Mouse (Mus musculus): Measurements from ENCODE around the gene Shank2. TPM values are rescaled to one million over a fixed set of nuclear protein-coding genes. Genes with fewer than 3 reads are reported as not detected.

Shank2 gene
- total RNA-seq, 2 experiments from 2014 or later = 148 to 167 TPM

DNA sequence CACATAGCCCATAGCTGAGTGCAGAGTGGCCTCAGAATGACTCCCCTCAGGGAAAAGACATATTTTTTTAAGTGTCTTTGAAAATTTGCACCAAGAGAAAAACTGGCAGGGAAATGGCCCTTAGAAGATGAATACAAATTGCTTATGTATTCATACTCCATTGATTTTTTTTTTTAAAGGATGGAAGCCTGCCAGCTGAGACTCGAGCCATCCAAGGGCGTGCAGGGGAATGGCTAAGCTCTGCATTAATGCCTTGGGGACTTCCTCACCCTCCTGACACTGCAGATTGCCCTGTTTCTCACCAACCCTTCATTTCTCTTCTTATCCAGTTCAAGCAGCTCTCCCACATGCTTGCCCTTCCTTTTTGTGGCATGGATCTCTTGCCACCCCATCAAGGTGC lies 85.5 kb downstream of the Shank2 start:
- no peak for DNase-seq (ENCODE audit: low spot score in 2 of 2)
- intact Hi-C loops (cut with DNase I) = no loop called here

DNA sequence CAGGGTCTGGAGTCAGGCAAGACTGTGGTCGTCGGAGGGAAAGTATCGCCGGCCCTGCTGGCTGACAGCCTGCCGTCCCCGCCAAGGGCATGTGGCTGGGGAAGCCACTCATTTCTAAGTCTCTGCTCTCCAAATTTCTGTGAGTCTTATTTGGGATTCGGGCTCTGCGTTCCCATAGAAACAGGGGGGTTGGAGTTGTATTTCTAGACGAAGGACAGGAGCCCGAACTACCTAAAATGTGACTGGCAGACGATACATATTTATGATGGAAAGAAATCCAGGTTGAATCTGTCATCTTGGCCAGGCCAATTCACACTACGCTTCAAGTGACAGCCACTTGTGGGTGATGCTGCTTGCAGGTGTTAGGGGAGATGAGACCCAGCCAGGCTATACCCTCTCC lies 92.4 kb downstream of the Shank2 start:
- peak; percentile 21 to 43 for DNase-seq (ENCODE audit: low spot score in 2 of 2)
- intact Hi-C loops (cut with DNase I) = no loop called here

DNA sequence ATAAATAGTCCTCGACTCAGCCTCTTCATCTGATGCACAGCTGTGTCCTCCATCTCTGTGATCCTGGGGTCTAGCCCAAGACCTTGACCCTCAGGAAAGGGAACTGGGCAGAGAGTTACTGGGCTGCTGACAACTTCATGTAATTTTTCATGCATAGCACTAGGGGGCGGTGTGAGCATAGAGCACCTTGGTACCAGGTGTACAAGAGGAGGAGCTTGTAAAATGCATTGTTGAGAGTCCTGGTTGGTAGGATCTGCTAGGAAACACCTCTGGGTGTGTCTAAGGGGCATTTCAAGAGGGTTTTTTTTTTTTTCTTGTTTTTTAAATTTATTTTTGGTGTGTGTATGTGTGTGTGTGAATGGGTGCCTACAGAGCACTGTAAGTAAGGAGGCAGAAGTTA lies 95.6 kb downstream of the Shank2 start:
- intact Hi-C loops (cut with DNase I) = loop anchor here (1.0 to 2.0 kb wide), 2 partner anchors 81 to 111 kb away; no protein-coding TSS in a partner anchor
- DNase-seq (ENCODE audit: low spot score in 2 of 2) = peak; percentile 27 to 54

DNA sequence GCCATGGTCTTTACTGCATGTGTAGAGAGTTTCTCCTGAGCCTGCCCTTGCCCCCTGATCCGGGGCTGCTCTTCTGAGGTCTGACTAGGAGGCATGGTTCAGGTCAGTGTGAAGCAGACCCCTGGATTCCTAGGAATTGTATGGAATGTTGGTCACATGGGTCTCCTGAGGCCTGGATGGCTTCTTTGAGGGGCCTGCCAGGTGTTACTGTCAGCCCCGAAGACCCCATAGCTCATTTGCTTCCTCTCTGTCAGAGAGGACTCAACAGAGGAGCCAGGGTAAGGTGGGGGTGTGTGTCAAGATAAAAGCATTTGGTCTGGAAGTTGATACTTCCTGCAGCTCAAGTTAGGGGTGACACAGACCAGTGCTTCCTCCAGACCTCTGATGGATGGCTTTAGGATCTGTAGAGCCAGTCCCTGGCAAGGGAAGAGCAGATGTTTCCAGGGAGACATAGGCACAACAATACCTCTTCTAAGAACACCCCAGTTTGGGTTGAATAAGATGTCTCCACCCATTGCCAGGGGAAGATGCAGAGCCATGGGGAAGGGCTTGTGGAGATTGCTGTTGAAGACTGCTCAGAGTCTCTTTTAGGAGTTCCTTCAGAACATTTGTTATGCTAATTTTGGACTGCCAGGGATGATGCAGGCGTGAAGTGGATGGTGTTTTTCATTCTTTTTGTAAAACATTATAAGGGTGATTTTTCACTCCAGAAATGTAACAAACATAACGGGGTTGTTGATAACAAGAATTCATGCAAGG lies 100.7 kb downstream of the Shank2 start:
- peak; percentile 23 to 73 for DNase-seq (ENCODE audit: low spot score in 2 of 2)
- intact Hi-C loops (cut with DNase I) = loop anchor here (2.0 kb wide), 1 partner anchor 72 kb away; no protein-coding TSS in a partner anchor

DNA sequence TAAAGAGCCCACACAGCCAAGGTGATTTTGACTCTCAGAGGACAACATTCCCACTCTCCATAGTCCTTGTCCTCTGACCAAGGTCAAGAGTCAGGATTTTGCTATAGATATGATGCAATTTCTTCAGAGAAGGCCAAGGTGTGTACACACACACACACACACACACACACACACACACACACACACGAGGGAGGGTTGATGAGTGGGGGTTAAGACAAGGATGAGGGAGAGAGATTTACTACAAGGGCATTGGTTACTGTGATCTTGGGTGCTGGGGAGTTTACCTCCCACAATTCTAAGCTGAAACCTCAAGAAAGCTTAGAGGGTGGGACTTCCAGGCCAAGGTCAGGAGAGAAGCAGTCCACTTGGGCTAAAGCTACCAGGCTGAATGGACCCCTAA lies 104.2 kb downstream of the Shank2 start:
- no peak for DNase-seq (ENCODE audit: low spot score in 2 of 2)
- intact Hi-C loops (cut with DNase I) = no loop called here

DNA sequence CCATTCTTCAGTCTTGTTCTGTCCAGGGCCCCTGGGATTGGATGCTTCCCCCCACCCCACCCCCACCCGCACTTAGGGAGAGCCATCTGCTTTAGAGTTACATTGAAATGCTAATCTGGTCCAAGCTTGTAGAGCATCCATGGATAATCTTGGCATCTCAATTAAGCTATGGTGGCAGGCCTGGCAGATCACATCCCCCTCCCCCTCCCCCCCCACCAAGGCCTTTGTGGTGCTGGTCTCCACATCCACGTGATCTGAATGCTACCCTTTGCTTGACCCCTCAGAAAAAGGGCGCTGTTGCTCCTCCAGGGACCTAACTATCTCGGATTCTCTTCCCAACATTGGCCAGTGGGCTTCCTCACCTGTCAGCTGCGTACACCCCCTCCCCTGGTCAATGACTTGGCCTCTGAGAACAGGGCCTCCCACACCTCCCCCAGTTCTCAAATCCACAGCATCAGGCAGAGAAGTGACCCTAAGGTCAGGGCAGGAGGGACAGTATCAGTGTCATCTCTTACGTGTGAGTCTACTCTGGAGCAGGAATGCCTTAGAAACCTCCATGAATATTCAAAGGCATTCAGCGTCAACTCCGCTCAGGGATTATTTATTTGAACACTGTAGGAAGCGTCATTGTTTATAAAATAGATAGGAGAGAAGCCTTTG lies 104.8 kb downstream of the Shank2 start:
- intact Hi-C loops (cut with DNase I) = no loop called here
- DNase-seq (ENCODE audit: low spot score in 2 of 2) = no peak

DNA sequence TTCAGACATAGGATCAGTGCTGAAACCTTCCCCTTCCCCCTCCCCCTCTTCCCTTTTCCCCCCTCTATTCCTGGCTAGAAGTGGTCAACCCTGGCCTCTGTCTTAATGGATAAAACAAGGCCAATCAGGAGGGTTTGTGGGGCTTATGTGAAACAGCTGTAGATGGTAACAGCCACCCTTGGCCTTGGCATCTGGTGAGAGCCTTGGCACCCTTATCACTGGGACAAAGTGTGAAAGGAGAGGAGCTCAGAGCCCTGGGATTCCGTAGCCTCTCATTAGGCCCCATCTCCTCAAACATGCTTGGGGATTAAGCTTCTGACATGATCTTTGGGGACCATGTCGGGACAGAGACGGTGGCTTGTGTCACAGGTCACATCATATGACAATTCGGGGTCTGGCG lies 106.4 kb downstream of the Shank2 start:
- no peak for DNase-seq (ENCODE audit: low spot score in 2 of 2)
- intact Hi-C loops (cut with DNase I) = no loop called here

DNA sequence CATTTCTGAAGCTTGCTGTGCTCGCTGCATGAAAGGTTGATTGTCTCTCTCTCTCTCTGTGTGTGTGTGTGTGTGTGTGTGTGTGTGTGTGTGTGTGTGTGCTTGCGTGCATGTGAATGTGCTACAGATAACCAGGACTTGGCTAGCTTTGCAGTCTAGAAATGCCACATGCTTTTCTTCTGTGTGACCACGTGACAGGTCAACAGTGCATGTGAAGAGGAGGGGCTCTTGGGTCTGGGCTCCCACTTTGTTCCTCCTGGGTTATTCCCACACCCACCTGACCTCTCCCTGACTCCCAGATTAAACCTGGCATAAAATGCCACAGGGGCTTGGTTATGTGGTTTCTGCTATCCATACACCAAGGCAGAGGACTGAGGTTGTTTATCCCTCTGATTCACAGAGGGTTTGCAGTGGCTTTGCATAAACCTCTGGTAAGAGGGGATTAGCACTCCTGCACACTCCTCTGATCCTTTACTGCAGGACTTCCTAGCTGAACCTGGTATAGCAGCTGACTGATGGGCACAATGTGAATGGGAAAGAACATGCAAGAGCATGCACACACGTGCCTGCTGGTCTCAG lies 109.4 kb downstream of the Shank2 start:
- no peak for DNase-seq (ENCODE audit: low spot score in 2 of 2)
- intact Hi-C loops (cut with DNase I) = no loop called here

DNA sequence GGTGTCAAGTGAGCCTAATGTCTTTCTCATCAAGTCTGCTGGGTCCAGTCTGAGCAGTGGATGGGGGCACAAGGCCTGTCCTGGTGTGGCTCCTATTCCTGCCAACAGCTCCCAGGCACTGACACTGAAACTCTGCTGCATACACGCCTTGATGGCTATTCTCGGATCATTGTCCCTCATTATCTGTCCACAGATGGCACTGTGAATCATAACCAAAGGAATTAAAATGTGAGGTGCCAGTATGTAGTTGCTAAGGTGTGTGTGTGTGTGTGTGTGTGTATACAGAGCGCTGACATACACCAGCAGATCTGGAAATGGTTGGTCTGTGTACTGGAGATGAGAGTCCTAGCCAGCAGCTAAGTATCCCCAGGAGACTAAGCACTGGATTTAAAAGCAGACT lies 110.3 kb downstream of the Shank2 start:
- intact Hi-C loops (cut with DNase I) = no loop called here
- DNase-seq (ENCODE audit: low spot score in 2 of 2) = peak in 1 of 2 experiments; percentile 43

DNA sequence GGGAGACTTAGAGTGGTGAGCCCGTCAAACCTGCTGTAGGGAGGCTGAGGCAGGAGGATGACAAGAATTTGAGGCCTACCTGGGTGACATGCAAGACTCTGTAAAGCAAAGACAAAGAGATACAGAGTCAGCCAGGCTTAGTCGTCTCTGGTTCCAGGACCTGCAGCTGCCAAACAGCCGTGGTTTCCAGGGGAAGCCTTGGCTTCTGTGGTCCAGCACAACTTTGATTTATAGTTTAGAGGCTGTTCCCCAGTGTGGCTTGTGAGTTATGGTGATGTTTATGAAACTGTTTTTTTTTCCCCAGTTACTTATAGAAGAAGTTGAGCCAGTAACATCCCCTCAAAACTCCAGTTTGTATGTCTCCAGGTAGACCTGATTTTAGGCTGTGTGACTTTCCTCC lies 112.5 kb downstream of the Shank2 start:
- DNase-seq (ENCODE audit: low spot score in 2 of 2) = no peak
- intact Hi-C loops (cut with DNase I) = no loop called here

DNA sequence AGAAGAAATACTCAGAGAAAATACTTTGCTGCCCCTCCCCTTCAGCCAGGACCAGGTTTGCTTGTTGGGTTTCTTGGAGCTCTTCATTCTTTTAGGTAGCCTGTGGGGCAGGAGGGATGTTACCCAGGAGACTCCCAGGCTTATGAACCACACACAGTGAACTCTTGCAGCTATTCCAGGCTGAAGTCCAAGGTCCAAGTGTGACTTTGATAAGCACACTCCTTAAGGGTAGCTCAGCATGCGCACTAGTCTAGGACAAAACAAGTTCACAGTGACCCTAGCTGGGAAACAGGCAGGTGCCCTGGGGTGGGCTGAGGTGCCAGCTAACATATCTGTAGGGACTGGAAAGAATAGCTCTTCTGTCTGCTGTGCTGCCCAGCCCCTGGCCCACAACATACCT lies 117.8 kb downstream of the Shank2 start:
- intact Hi-C loops (cut with DNase I) = no loop called here
- DNase-seq (ENCODE audit: low spot score in 2 of 2) = no peak

DNA sequence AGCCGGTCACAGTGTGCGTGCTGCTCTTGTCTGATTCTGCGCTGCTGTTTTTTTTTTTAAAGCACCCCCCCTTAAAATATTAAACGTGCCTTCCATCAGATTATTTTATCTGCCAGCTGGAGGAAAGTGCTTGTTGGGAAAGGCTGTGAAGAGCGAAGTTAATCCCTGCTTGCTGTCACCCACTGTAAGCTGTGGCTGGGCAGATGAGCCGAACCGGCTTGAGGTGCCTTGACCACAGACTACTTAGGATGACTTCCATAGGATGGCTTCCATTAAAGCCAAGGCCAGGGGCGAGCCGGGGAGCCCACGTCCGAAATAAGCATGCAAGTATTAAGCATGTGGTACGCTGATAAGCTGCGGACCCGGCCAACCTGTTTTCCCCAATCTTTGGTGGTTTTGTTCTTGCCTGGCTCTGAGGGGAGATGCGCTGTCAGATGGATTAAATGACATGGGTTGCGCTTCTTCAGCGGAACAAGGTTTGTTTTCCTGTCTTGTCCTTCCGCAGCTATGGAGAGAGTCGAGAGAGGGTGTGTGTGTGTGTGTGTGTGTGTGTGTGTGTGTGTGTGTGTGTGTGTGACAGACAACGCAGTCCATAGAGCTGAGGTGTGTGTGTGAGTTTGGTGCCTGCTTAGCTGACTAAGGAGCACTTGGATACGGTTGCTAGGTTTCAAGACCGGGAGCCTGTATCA lies 131.1 kb downstream of the Shank2 start:
- DNase-seq (ENCODE audit: low spot score in 2 of 2) = peak; percentile 50 to 74
- intact Hi-C loops (cut with DNase I) = no loop called here

DNA sequence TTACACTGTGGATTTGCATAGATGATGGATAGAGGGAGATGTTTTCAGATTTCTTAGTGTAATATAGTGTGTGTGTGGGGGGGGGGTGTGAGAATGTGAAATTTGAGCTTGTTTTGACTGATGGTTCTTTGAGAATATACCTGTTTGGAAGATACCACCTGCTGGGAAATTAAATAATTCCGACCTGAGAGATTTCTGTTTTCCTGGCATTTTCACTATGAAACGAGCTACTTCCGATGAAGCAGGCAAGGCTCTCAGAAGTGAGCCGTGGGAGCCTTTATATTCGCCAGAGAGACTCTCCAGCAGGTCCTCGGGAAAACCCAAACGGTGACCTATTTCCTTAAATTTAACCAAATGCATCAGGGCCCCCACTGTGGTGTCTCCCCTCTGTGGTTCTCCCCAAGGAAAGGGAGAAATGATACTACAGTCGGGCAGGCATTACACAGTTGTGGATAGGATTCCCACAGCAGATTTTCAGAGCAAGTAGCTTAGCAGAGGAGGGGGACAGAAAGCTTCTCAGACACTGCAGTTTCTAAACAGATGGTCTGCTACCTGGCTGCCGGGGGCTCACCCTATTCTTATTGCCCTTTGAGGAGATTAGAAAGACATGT lies 131.8 kb downstream of the Shank2 start:
- peak; percentile 41 to 45 for DNase-seq (ENCODE audit: low spot score in 2 of 2)
- intact Hi-C loops (cut with DNase I) = no loop called here

DNA sequence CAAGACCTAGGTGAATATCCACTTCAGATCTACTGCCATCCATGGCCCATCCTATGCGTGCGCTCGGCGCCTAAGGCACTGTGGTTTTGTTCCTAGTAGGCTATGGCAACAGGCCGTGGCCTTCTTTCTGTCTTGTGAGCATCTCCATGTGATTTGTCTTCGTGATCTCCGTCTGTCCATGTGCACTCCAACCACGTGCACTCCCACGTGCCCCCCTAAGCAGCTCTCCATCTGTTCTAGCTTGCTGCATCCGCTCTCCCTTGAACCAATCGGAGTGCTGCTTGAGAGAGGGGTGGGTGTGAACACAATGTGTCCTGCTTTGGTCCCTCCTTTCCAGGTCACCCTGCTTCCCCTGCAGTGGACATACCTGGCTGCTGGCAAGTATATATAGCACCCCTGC lies 133.0 kb downstream of the Shank2 start:
- intact Hi-C loops (cut with DNase I) = no loop called here
- DNase-seq (ENCODE audit: low spot score in 2 of 2) = peak; percentile 34 to 70

DNA sequence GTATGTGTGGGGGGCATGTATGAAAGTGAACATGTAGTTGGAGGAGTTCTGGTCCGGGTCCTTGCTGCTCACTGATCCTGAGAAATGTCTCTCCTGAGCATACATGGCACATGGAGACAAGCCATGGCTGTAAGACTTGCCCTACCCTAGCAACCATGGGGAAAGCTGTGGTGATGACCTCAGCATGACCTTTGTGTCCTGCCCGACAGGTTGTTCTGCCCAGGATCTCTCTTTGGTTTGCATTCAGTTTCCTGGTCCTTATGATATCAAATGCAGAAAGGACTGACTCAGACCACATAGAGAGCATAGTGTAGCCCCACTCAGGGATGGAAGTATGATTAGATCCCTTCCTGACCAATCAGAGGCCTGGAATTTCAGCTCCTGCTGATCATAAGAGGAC lies 136.1 kb downstream of the Shank2 start:
- intact Hi-C loops (cut with DNase I) = no loop called here
- DNase-seq (ENCODE audit: low spot score in 2 of 2) = no peak

DNA sequence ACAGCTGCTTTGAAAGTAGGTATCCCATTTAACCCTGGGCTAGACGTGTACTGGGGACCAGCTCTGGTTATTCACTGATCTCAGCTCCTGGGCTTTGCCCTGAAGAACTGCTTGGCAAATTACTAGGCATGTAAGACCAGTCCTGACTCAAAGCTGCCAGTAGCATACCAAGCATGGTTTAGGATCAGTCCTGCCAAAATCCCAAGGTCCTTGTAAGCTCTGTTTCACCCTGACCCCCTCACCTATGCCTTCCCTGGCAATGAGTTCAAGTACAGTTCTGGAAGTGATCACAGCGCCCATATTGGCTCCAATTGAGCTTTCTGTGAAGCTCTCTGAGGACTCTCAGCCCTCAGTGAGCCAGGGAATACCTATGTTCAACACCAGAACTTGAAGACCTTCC lies 136.7 kb downstream of the Shank2 start:
- DNase-seq (ENCODE audit: low spot score in 2 of 2) = no peak
- intact Hi-C loops (cut with DNase I) = no loop called here

DNA sequence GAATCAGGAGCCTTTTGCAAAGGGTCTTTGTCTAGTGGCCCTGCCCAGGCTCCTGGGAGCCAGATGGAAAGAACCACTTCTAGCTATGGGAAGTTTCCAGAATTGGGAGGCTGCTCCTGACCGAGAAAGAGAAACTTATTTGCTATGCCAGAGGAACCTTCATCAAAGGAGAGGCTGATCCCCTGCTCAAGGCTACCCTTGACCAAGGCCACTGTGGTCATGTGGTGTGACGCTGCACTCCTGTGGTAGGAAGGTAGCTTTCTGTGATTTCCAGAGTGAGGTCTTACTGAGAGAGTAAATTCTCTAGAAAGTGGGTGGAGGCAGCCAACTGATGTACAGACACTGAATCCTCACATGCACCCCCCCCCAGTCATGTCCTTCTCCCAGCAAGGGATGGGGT lies 138.0 kb downstream of the Shank2 start:
- intact Hi-C loops (cut with DNase I) = no loop called here
- no peak for DNase-seq (ENCODE audit: low spot score in 2 of 2)

DNA sequence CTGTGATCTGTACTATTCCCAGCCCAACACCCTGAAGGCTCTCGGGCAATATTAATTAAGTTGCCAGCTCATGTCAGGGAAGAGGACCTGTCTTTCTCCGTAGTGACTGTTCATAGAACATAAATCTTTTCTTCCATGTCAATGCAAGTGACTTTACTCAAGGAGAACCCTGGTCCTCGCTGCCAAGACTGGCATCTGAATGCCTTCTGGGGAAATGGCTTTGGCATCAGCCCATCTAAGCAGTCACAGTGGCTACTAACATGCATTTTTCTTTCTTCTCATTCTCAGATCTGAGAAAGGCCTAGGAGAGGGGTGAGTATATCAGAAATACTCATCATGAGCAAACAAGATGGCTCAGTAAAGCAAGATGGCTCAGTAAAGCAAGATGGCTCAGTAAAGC lies 138.7 kb downstream of the Shank2 start:
- DNase-seq (ENCODE audit: low spot score in 2 of 2) = no peak
- intact Hi-C loops (cut with DNase I) = no loop called here

DNA sequence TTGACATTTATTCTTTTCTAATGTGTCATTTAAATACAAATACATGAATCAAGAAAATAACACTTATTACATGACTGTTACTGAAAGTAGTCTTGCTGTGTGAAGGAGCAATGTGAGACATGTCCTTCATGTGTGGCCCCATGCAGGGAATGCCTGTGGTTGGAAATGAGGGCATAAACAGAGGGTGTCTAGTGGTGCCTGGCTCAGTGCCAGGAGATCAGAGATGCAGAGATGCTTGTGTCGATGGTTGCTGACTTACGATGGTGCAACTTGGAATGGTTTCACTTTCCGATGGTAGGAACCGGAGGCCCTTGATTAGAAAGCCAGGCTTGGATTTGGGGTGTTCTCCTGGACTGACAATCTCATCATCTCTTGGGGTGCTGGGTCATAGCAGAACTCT lies 140.3 kb downstream of the Shank2 start:
- DNase-seq (ENCODE audit: low spot score in 2 of 2) = no peak
- intact Hi-C loops (cut with DNase I) = no loop called here

DNA sequence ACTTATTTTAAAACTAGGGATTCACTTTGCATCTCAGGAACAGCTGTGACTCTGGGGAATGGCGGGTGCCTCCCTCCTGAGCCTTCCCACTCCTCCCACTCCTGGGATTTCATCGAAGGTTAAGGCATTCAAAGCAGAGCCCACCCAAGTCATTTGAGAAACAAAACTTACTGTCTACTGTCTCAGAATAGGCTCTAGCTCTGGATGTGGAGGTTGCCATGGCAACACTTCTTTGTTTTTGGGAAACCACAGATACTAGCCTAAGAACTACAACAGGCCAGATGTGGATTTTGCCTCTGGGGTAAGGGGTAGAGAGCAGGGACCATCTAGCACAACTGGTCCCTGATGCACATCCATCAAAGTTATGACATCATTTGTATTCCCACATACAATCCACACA lies 142.2 kb downstream of the Shank2 start:
- peak; percentile 25 to 28 for DNase-seq (ENCODE audit: low spot score in 2 of 2)

More for the DNA sequence above, 142.2 kb downstream of the Shank2 start:
- intact Hi-C loops (cut with DNase I) = no loop called here

Measured in left cerebral cortex, postnatal 25 days (tissue).